Mouse (Mus musculus) stomach, embryonic 16.5 days (tissue): ENCODE measurements around the gene Gm13691. TPM values are rescaled to one million over a fixed set of nuclear protein-coding genes. Genes with fewer than 3 reads are reported as not detected.
A peak's percentile ranks its signal among the peaks of the same experiment; 100 is the strongest.
"Not testable (repeated sequence)": the region's sequence is repeated elsewhere in the genome, so short reads cannot be mapped to it uniquely, and the experiment has no call there.

Source experiments
- ATAC-seq: fragments of 200-750 bp; cut with Nextera tagmentation; 2 replicates; pipeline ENCODE4 v1.8.0; 2017; ENCODE audit warnings: moderate number of reproducible peaks, moderate TSS enrichment; ENCODE audit not compliant: insufficient read depth, low FRiP score
- H3K27ac ChIP-seq: fragments of 300-500 bp; sonication (generic); 2 replicates; pipeline ENCODE4 v1.5.1; 2014; ENCODE audit warnings: low read length
- H3K27me3 ChIP-seq: fragments of 300-500 bp; sonication (generic); 2 replicates; pipeline ENCODE4 v1.6.1; 2014; ENCODE audit warnings: low read length, control low read depth, mixed read lengths; ENCODE audit not compliant: control insufficient read depth, insufficient read depth
- H3K36me3 ChIP-seq: fragments of 300-500 bp; sonication (generic); 2 replicates; pipeline ENCODE4 v1.6.1; 2014; ENCODE audit warnings: low read length; ENCODE audit not compliant: control insufficient read depth, insufficient read depth
- H3K4me1 ChIP-seq: fragments of 300-500 bp; sonication (generic); 2 replicates; pipeline ENCODE4 v1.6.1; 2014; ENCODE audit warnings: low read length, control low read depth, mixed read lengths; ENCODE audit not compliant: control insufficient read depth, insufficient read depth
- H3K4me2 ChIP-seq: fragments of 300-500 bp; sonication (generic); 2 replicates; pipeline ENCODE4 v1.6.1; 2014; ENCODE audit warnings: low read depth, low read length, mixed read lengths
- H3K4me3 ChIP-seq: fragments of 300-500 bp; sonication (generic); replicated peaks from 2 replicates; pipeline ENCODE4 v1.5.1; 2014; ENCODE audit warnings: mild to moderate bottlenecking, low read length
- H3K9ac ChIP-seq: fragments of 300-500 bp; sonication (generic); 2 replicates; pipeline ENCODE4 v1.6.1; 2014; ENCODE audit warnings: low read length
- H3K9me3 ChIP-seq: fragments of 300-500 bp; sonication (generic); replicated peaks from 2 replicates; pipeline ENCODE4 v1.6.1; 2016; ENCODE audit warnings: low read length, control low read depth; ENCODE audit not compliant: control insufficient read depth
- WGBS: fragments of 180-500 bp; shearing (Covaris S2); extraction: QIAGEN DNeasy Blood & Tissue Kit; methylation state at CpG from one replicate; pipeline ENCODE4 v1.1.7; 2014; 5-methylcytosine and 5-hydroxymethylcytosine counted together
- polyA plus RNA-seq: library from polyadenylated mRNA; unstranded; fragments of >200 nt; fragmentation: Nextera tagmentation; extraction: Ambion mirVana; gene quantifications from 2 replicates; pipeline ENCODE4 v1.2.1, GENCODE M21; 2015

Gene Gm13691
- polyA plus RNA-seq, 1 experiment from 2014 or later, result not detected

- WGBS, result 84% methylated on average over 2 of the region's 2 CpGs
- ATAC-seq, result no peak
- H3K27ac ChIP-seq, result no peak overlapping the region
These were observed 31.6 kb downstream of the Gm13691 start for GRCm38 (mm10) chr2:84021930-84022329.

GRCm38 (mm10) chr2:84022905-84023304 is 32.6 kb downstream of the Gm13691 start:
- Histone ChIP-seq H3K4me3 (no peak overlapping the region), H3K4me2 (no peak overlapping the region), H3K9me3 (no peaks in the 10 kb centered on the region), H3K27ac (no peak overlapping the region), H3K9ac (no peak overlapping the region), H3K27me3 (no peaks in the 10 kb centered on the region), H3K4me1 (no peaks in the 10 kb centered on the region), H3K36me3 (no peaks in the 10 kb centered on the region)
- peak; percentile 53; the same call in 1 of the 2 replicates for ATAC-seq
- 63% methylated on average over 2 of the region's 2 CpGs for WGBS

More at GRCm38 (mm10) chr2:84021930-84022329, 31.6 kb downstream of the Gm13691 start:
- no peak overlapping the region for H3K4me2 ChIP-seq
- no peak overlapping the region for H3K9ac ChIP-seq
- no peaks in the 10 kb centered on the region for H3K9me3 ChIP-seq
- H3K4me3 ChIP-seq, result no peak overlapping the region
- no peaks in the 10 kb centered on the region for H3K36me3 ChIP-seq
- no peaks in the 10 kb centered on the region for H3K4me1 ChIP-seq
- no peaks in the 10 kb centered on the region for H3K27me3 ChIP-seq

- no peaks in the 10 kb centered on the region for H3K36me3 ChIP-seq
- no peaks in the 10 kb centered on the region for H3K9me3 ChIP-seq
- ATAC-seq, result no peak
- 81% methylated on average over 2 of the region's 2 CpGs for WGBS
- H3K4me1 ChIP-seq, result no peaks in the 10 kb centered on the region
- no peak overlapping the region for H3K9ac ChIP-seq
- H3K4me2 ChIP-seq, result no peak overlapping the region
- H3K4me3 ChIP-seq, result no peak overlapping the region
- no peak overlapping the region for H3K27ac ChIP-seq
- H3K27me3 ChIP-seq, result no peaks in the 10 kb centered on the region
These were observed 33.0 kb downstream of the Gm13691 start for GRCm38 (mm10) chr2:84023319-84023718.

DNA sequence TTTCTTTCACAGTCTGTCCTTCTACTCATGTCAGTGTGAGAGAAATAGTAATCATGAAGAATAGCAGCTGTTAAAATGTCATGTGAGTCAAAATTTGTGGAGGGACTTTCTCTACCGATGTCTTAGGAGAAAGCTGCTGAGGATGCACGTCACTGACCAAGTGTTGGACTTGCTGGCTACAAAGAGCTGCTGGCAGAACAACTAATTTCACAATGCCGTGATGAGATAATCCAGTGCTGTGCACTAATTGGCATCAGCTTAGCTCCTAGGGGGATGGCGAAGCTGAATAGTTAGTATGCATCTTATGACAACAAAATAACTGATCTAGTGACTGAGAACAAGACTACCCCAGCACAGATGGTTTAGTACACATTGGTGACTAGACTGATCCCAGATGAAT is 34.9 kb downstream of the Gm13691 start:
- H3K27ac ChIP-seq, result no peak overlapping the region
- no peaks in the 10 kb centered on the region for H3K27me3 ChIP-seq
- H3K4me3 ChIP-seq, result no peak overlapping the region
- no peaks in the 10 kb centered on the region for H3K36me3 ChIP-seq
- H3K9me3 ChIP-seq, result no peaks in the 10 kb centered on the region
- no peak overlapping the region for H3K4me2 ChIP-seq
- 62% methylated on average over 4 of the region's 4 CpGs for WGBS
- H3K9ac ChIP-seq, result no peak overlapping the region
- no peak for ATAC-seq
- no peaks in the 10 kb centered on the region for H3K4me1 ChIP-seq

GRCm38 (mm10) chr2:84032505-84032904 is 42.2 kb downstream of the Gm13691 start:
- WGBS, result 89% methylated on average over 2 of the region's 2 CpGs
- Histone ChIP-seq H3K4me3 (no peak overlapping the region), H3K36me3 (no peaks in the 10 kb centered on the region), H3K9ac (no peak overlapping the region), H3K9me3 (no peaks in the 10 kb centered on the region), H3K27ac (no peak overlapping the region), H3K27me3 (no peaks in the 10 kb centered on the region), H3K4me2 (no peak overlapping the region), H3K4me1 (no peaks in the 10 kb centered on the region)
- ATAC-seq, result no peak

DNA sequence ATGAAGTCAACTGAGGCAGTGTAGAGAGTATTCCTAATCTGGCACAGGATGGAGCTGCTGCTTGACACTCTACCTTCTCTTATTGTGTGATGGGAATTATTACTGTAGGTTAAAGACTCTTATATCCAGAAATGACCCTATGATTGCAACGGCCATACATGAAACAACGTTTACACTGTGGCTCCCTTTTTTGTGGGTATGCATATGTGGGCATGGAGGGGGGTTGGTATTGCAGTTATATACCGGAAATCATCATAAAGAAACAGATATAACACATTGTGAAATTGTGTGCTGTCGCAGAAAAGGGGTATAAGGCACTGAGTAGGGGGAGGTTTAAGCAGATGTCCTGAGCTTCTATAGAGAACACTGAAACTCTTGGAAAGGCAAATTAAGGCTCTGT is 45.6 kb downstream of the Gm13691 start:
- no peaks in the 10 kb centered on the region for H3K9me3 ChIP-seq
- H3K4me1 ChIP-seq, result no peaks in the 10 kb centered on the region
- WGBS, result 80% methylated on average over 4 of the region's 4 CpGs
- no peak overlapping the region for H3K4me3 ChIP-seq
- ATAC-seq, result no peak
- H3K9ac ChIP-seq, result no peak overlapping the region
- H3K27ac ChIP-seq, result no peak overlapping the region
- no peaks in the 10 kb centered on the region for H3K36me3 ChIP-seq
- H3K4me2 ChIP-seq, result no peak overlapping the region
- no peaks in the 10 kb centered on the region for H3K27me3 ChIP-seq

DNA sequence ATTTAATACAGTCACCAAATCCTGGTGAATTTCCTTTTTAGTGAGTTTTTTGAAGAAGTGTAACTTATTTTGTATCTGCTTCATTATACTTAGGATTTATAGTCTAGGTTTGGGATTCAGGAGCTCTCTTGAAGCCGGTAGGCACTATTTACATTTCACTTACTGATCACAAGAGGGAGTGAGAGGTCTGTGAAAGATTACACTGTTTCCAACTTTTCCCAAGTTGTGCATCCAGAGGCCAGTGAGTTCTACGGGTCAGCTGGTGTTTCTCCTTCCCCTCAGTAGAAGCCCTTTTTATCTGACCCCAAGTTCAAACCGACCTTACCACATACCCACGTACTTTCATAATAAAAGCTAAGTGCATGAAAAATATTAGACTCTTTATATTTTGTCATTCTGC is 47.0 kb downstream of the Gm13691 start:
- Histone ChIP-seq H3K4me1 (no peaks in the 10 kb centered on the region), H3K4me2 (no peak overlapping the region), H3K4me3 (no peak overlapping the region), H3K9ac (no peak overlapping the region), H3K9me3 (no peaks in the 10 kb centered on the region), H3K27me3 (no peaks in the 10 kb centered on the region), H3K27ac (no peak overlapping the region), H3K36me3 (no peaks in the 10 kb centered on the region)
- peak; percentile 29; the same call in 1 of the 2 replicates for ATAC-seq
- 3% methylated on average over 4 of the region's 4 CpGs for WGBS

GRCm38 (mm10) chr2:84037943-84038342 is 47.6 kb downstream of the Gm13691 start:
- not testable (repeated sequence) for ATAC-seq, H3K4me3 ChIP-seq, H3K4me2 ChIP-seq, H3K9ac ChIP-seq, H3K27me3 ChIP-seq, H3K9me3 ChIP-seq, H3K36me3 ChIP-seq, H3K27ac ChIP-seq, H3K4me1 ChIP-seq
- 79% methylated on average over 1 of the region's 1 CpGs for WGBS

- no peak for ATAC-seq
- WGBS, result 51% methylated on average over 6 of the region's 6 CpGs
These were observed 48.9 kb downstream of the Gm13691 start for GRCm38 (mm10) chr2:84039277-84039676.

More at GRCm38 (mm10) chr2:84039277-84039676, 48.9 kb downstream of the Gm13691 start:
- no peak overlapping the region for H3K27ac ChIP-seq
- no peak overlapping the region for H3K9ac ChIP-seq
- no peaks in the 10 kb centered on the region for H3K27me3 ChIP-seq
- no peaks in the 10 kb centered on the region for H3K36me3 ChIP-seq
- no peak overlapping the region for H3K4me2 ChIP-seq
- no peaks in the 10 kb centered on the region for H3K9me3 ChIP-seq
- H3K4me1 ChIP-seq, result no peaks in the 10 kb centered on the region
- no peak overlapping the region for H3K4me3 ChIP-seq
